Mouse (Mus musculus) midbrain, embryonic 13.5 days (tissue): ENCODE data around the gene Srp72. TPM values are rescaled to one million over a fixed set of nuclear protein-coding genes. Genes with fewer than 3 reads are reported as not detected.
"Not testable (repeated sequence)": the region's sequence is repeated elsewhere in the genome, so short reads cannot be mapped to it uniquely, and the experiment has no call there.

Source experiments
- ATAC-seq: fragments of 200-750 bp; cut with Nextera tagmentation; 2 replicates; pipeline ENCODE4 v1.8.0; 2017; ENCODE audit warnings: mild to moderate bottlenecking, moderate TSS enrichment, moderate library complexity
- H3K27ac ChIP-seq: fragments of 300-500 bp; sonication (generic); 2 replicates; pipeline ENCODE4 v1.5.1; 2015; ENCODE audit warnings: inconsistent platforms, mild to moderate bottlenecking, moderate library complexity
- H3K27me3 ChIP-seq: fragments of 300-500 bp; sonication (generic); 2 replicates; pipeline ENCODE4 v1.6.1; 2015; ENCODE audit warnings: mild to moderate bottlenecking, inconsistent platforms
- H3K36me3 ChIP-seq: fragments of 300-500 bp; sonication (generic); 2 replicates; pipeline ENCODE4 v1.6.1; 2015; ENCODE audit warnings: mild to moderate bottlenecking, inconsistent platforms
- H3K4me1 ChIP-seq: fragments of 300-500 bp; sonication (generic); replicated peaks from 2 replicates; pipeline ENCODE4 v1.6.1; 2015; ENCODE audit warnings: inconsistent platforms
- H3K4me2 ChIP-seq: fragments of 300-500 bp; sonication (generic); replicated peaks from 2 replicates; pipeline ENCODE4 v1.6.1; 2015; ENCODE audit warnings: moderate library complexity, mild to moderate bottlenecking, inconsistent platforms
- H3K4me3 ChIP-seq: fragments of 300-500 bp; sonication (generic); replicated peaks from 2 replicates; pipeline ENCODE4 v1.5.1; 2015; ENCODE audit warnings: mild to moderate bottlenecking, inconsistent platforms
- H3K9ac ChIP-seq: fragments of 300-500 bp; sonication (generic); replicated peaks from 2 replicates; pipeline ENCODE4 v1.6.1; 2015; ENCODE audit warnings: mild to moderate bottlenecking, inconsistent platforms
- H3K9me3 ChIP-seq: fragments of 300-500 bp; sonication (generic); 2 replicates; pipeline ENCODE4 v1.6.1; 2016; ENCODE audit warnings: mild to moderate bottlenecking, inconsistent platforms
- WGBS: fragments of 180-500 bp; shearing (Covaris S2); methylation state at CpG from one replicate; pipeline ENCODE4 v1.1.7; 2015; 5-methylcytosine and 5-hydroxymethylcytosine counted together
- polyA plus RNA-seq: library from polyadenylated mRNA; unstranded; fragments of >200 nt; fragmentation: Nextera tagmentation; extraction: Ambion mirVana; gene quantifications from 2 replicates; pipeline ENCODE4 v1.2.1, GENCODE M21; 2015

Gene Srp72
- polyA plus RNA-seq, 1 experiment from 2014 or later, result 77.5 TPM

DNA sequence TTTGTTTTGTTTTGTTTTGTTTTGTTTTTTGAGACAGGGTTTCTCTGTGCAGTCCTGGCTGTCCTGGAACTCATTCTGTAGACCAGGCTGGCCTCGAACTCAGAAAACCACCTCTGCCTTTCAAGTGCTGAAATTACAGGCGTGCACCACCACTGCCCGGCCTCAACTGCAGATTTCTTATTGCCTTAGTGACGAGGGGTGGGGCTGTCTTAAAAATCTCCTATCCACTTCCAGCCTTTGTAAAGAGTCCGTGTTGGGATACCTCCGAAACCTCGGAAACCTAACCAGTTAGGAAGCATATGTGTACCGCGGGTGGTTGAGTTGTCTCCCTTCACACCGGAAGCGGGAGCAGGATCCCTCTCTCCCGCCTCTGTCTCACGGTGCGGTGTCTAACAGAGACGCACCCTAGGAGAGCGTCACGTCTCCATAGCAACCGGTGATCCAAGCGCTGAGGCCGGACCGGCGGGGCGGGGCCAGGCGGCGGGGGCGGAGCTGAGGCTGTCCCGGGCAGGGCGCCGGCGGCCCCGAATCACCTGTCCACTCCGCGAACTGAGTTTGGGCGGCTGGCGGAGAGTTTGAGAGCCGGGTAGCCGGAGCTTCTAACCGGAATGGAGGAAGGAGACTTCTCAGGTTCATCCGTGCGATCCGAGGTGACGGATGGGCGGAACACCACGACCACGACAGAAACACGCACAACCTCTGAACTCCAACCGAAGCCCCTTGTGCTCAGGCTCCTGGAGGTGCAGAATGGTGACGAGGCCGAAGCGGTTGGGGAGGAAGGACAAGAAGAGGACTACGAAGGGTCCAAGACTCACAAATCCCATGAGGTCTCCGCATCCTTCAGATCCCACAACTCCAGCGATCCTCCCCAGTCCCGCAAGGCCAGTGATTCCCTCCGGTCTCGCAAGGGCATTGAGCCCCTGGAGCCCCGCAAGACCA is 41.3 kb downstream of the Srp72 start, which contains the start of gene Thegl:
TSS of gene Thegl (plus strand) at position 480 of the 939 bp plus-strand sequence.
- Histone ChIP-seq H3K9me3 (no peaks in the 10 kb centered on the region), H3K36me3 (no peaks in the 10 kb centered on the region), H3K27ac (no peak within 1 kb of the TSS), H3K4me1 (0 out of 2 replicates have a peak, but pooled peaks cover 5% of the 10 kb centered on the region), H3K4me3 (peak within 1 kb of the TSS; percentile 52), H3K27me3 (peaks cover 9% of the 10 kb centered on the region), H3K4me2 (peak within 1 kb of the TSS; percentile 84), H3K9ac (peak within 1 kb of the TSS; percentile 60)
- ATAC-seq, result peak; percentile 99
- 11% methylated on average over 57 of the region's 57 CpGs for WGBS

DNA sequence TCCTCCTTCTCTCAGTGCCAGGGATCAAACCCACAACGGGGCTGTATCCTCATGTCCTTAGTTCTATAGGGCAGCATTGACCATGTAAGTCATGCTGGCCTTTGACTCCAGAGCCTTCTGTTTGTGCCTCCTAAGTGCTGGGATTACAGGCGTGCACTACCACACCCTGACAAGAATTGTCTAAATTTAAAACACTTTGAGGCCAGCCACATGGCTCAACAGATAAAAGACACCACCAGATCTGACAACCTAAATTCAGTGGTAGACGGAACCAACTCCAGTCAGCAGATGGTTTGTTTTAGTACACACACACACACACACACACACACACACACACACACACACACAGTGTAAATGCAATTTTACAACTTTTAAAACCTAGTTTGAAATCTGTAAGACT is 53.6 kb downstream of the Srp72 start:
- H3K4me3 ChIP-seq, result no peak overlapping the region
- no peak overlapping the region for H3K27ac ChIP-seq
- no peak overlapping the region for H3K9ac ChIP-seq
- H3K36me3 ChIP-seq, result no peaks in the 10 kb centered on the region
- H3K27me3 ChIP-seq, result no peaks in the 10 kb centered on the region
- H3K4me1 ChIP-seq, result no peaks in the 10 kb centered on the region
- ATAC-seq, result no peak
- WGBS, result 86% methylated on average over 3 of the region's 3 CpGs
- H3K9me3 ChIP-seq, result no peaks in the 10 kb centered on the region
- no peak overlapping the region for H3K4me2 ChIP-seq

DNA sequence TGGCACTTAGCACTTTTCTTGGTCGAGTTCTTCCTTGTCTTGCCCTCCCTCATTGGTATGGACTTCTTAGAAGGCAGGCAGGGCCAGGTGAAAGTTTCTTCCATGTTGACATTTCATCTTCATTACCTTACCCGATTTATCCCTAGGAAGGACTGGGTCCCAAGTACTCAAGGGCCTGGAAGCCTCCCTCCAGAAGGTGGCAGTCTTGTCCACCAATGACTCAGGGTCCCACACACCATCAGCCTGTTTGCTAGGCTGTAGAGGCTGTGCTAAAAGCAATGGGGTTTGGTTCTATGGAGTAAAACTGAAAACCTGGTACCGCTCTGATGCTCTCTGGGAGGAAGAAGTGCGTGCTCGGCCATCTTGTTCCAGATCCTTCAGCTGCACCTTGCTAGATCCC is 55.3 kb downstream of the Srp72 start:
- ATAC-seq, result no peak
- Histone ChIP-seq H3K9ac (no peak overlapping the region), H3K27me3 (no peaks in the 10 kb centered on the region), H3K36me3 (no peaks in the 10 kb centered on the region), H3K4me1 (no peaks in the 10 kb centered on the region), H3K27ac (no peak overlapping the region), H3K4me2 (no peak overlapping the region), H3K4me3 (no peak overlapping the region), H3K9me3 (no peaks in the 10 kb centered on the region)
- WGBS, result 81% methylated on average over 5 of the region's 5 CpGs

DNA sequence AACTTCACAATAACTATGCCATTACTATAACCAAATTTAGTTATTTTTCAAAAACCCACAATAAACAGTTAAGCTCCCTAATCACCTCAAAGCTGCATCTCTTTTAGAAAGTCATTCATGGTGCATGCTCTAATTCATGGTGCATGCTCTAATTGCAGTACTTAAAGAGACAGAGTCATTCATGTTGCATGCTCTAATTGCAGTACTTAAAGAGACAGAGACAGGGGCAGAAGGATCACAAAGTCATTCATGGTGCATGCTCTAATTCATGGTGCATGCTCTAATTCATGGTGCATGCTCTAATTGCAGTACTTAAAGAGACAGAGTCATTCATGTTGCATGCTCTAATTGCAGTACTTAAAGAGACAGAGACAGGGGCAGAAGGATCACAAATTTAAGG is 60.6 kb downstream of the Srp72 start:
- not testable (repeated sequence) for H3K36me3 ChIP-seq, H3K4me1 ChIP-seq, ATAC-seq, H3K27ac ChIP-seq, H3K4me3 ChIP-seq, H3K9ac ChIP-seq, H3K27me3 ChIP-seq, H3K4me2 ChIP-seq, H3K9me3 ChIP-seq

DNA sequence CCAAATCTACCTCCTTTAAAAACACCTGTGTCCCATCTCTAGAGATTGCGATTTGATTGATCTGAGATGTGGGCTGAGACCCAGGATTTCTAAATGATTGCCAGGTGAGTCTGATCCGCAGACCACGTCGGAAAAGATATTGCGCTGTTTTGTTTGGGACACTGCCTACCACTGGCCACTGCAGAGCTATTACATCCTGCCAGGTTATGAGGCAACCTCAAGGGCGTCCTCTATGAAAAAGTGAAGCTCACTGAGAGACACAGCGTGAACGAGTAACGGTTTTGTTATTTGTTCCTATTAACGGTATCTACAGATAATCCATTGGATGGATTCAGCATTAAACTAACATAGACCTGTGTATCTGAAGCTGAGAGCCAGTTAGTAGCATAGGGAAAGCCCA is 64.0 kb downstream of the Srp72 start:
- WGBS, result 92% methylated on average over 10 of the region's 10 CpGs
- Histone ChIP-seq H3K36me3 (no peaks in the 10 kb centered on the region), H3K4me3 (no peak overlapping the region), H3K9ac (no peak overlapping the region), H3K27ac (no peak overlapping the region), H3K4me1 (no peaks in the 10 kb centered on the region), H3K9me3 (no peaks in the 10 kb centered on the region), H3K4me2 (no peak overlapping the region), H3K27me3 (no peaks in the 10 kb centered on the region)
- no peak for ATAC-seq

DNA sequence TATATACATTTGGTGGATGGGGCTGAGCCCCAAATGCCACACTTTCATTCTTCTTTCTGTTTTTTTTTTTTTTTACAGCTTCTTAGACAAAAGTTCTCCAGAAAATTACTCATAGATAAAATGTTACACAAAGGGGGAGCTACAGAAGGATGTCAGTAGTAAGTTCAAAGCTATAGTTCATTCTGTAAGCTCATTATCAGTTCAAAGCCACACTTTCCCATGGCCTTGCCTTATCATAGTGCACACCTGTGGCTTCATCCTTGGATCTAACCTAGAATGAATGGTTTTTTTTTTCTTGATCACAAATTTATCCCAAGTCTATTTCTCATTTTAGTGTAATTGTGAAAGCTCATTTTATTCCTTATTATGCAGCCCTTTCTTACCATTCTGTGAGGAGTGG is 64.9 kb downstream of the Srp72 start:
- Histone ChIP-seq H3K4me2 (no peak overlapping the region), H3K4me1 (no peaks in the 10 kb centered on the region), H3K27ac (no peak overlapping the region), H3K36me3 (no peaks in the 10 kb centered on the region), H3K9me3 (no peaks in the 10 kb centered on the region), H3K27me3 (no peaks in the 10 kb centered on the region; the same call in 1 of the 2 replicates), H3K4me3 (no peak overlapping the region), H3K9ac (no peak overlapping the region)
- ATAC-seq, result no peak

DNA sequence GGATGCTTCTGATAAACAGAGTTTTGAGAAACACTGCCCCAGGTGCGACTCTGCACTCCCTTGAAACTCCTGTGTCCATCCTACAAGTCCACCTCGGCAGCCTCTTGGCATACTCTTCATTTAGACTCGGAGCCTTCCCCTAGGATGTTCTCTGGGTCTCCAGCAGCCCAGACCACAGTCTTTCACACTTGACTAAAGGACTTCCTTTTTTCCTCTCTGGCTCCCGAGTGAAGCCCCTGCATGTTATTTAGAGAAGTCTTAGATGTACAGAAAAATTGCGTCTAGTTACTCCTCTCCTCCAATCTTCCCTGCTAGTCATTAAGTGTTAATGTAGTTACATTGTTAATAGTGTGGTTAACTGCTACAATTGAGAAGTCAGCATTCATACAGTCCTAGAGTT is 69.9 kb downstream of the Srp72 start:
- H3K9me3 ChIP-seq, result no peaks in the 10 kb centered on the region
- H3K4me3 ChIP-seq, result no peak overlapping the region
- no peaks in the 10 kb centered on the region for H3K4me1 ChIP-seq
- H3K27me3 ChIP-seq, result no peaks in the 10 kb centered on the region; the same call in 1 of the 2 replicates
- 74% methylated on average over 5 of the region's 5 CpGs for WGBS
- ATAC-seq, result no peak
- no peak overlapping the region for H3K4me2 ChIP-seq
- no peak overlapping the region for H3K27ac ChIP-seq
- no peak overlapping the region for H3K9ac ChIP-seq
- H3K36me3 ChIP-seq, result no peaks in the 10 kb centered on the region

Other genes starting within 250 kb of the Srp72 start
- gene Aasdh, start 69.2 kb upstream of the Srp72 start, polyA plus RNA-seq, result 24.8 and 26.2 TPM in 2 replicates
- 204 and 205 TPM in 2 replicates for gene Paics, start 23.4 kb upstream of the Srp72 start, polyA plus RNA-seq
- 13.5 and 14.4 TPM in 2 replicates for gene Ppat, start 23.1 kb upstream of the Srp72 start, polyA plus RNA-seq
- gene Arl9, start 29.4 kb downstream of the Srp72 start, polyA plus RNA-seq, result not detected in 2 replicates
- gene Thegl, start 41.3 kb downstream of the Srp72 start, polyA plus RNA-seq, result 0.27 and 0.30 TPM in 2 replicates
- 0.52 and 0.62 TPM in 2 replicates for gene Hopx, start 140.4 kb downstream of the Srp72 start, polyA plus RNA-seq
- gene Spink2, start 236.8 kb downstream of the Srp72 start, polyA plus RNA-seq, result 0.48 TPM in 1 of 2 replicates, not detected in the other